ENCODE assay signal across 8 mouse cellular contexts in genomic region chr6:38534640-38535365, GRCm38 (mm10). TPM values are rescaled to one million over a fixed set of nuclear protein-coding genes. Genes with fewer than 3 reads are reported as not detected.
A peak's percentile ranks its signal among the peaks of the same experiment; 100 is the strongest.
DNase-seq lines count a peak whose midpoint lies in the region; ATAC-seq and TF ChIP-seq lines count a peak whose summit lies in the region.

No protein-coding gene starts in this region.

- H3K4me3 ChIP-seq in erythroblast, embryonic 14.5 days (replicated peaks) = peak overlapping the region; percentile 70
- peak overlapping the region; percentile 88 for H3K4me3 ChIP-seq in heart, embryonic 12.5 days
- peak overlapping the region; percentile 97 for H3K4me3 ChIP-seq in kidney, postnatal 0 days (replicated peaks; ENCODE audit: low read depth, low read length)
- peak overlapping the region; percentile 88 for H3K4me3 ChIP-seq in liver, adult 2 months (ENCODE audit: insufficient read depth, low read depth, low read length)

- no peaks in the 10 kb centered on the region for H3K27me3 ChIP-seq in erythroblast, embryonic 14.5 days (ENCODE audit: control insufficient read depth)
- no peaks in the 10 kb centered on the region for H3K27me3 ChIP-seq in heart, embryonic 12.5 days (replicated peaks)
- no peaks in the 10 kb centered on the region for H3K27me3 ChIP-seq in kidney, postnatal 0 days (ENCODE audit: insufficient read depth, low read length)
- no peaks in the 10 kb centered on the region for H3K27me3 ChIP-seq in liver, adult 2 months (ENCODE audit: control insufficient read depth, insufficient read depth, low read length)

- no peaks in the 10 kb centered on the region for H3K79me2 ChIP-seq in liver, adult 2 months (ENCODE audit: control insufficient read depth, insufficient read depth, low read length)

- ATAC-seq in heart, embryonic 12.5 days (ENCODE audit: insufficient number of reproducible peaks, low FRiP score) = peak; percentile 86
- peak; percentile 79 for ATAC-seq in kidney, postnatal 0 days (replicated peaks; ENCODE audit: low FRiP score, low read depth)
- ATAC-seq in monocyte, adult 5-6 weeks (replicated peaks; ENCODE audit: insufficient number of reproducible peaks, low FRiP score, low TSS enrichment, poor library complexity, severe bottlenecking) = peak; percentile 57

- WGBS in heart, embryonic 12.5 days = 0% methylated on average over 53 of the region's 53 CpGs
- under 1% methylated on average over 53 of the region's 53 CpGs for WGBS in kidney, postnatal 0 days
- under 1% methylated on average over 53 of the region's 53 CpGs for WGBS in liver, adult 2 months

- TF ChIP-seq CTCF in kidney, postnatal 0 days (IDR thresholded peaks at IDR 0.05; ENCODE audit: low read depth) = peak; percentile 96
- peak; percentile 91 for TF ChIP-seq CTCF in liver, adult 2 months (IDR thresholded peaks at IDR 0.05; ENCODE audit: low read depth, low read length)

- H3K27ac ChIP-seq in heart, embryonic 12.5 days (ENCODE audit: poor library complexity, severe bottlenecking) = peak overlapping the region; percentile 98
- peak overlapping the region; percentile 97 for H3K27ac ChIP-seq in kidney, postnatal 0 days
- H3K27ac ChIP-seq in liver, adult 2 months (replicated peaks; ENCODE audit: insufficient read depth, low read depth, low read length) = peak overlapping the region; percentile 93

- peak; percentile 54 for TF ChIP-seq POLR2A in liver, adult 2 months (IDR thresholded peaks at IDR 0.05; ENCODE audit: extremely low read depth, insufficient read depth, low read length)

- H3K9me3 ChIP-seq in erythroblast, embryonic 14.5 days (ENCODE audit: control insufficient read depth, low read length) = no peaks in the 10 kb centered on the region
- H3K9me3 ChIP-seq in heart, embryonic 12.5 days (replicated peaks) = no peaks in the 10 kb centered on the region
- no peaks in the 10 kb centered on the region for H3K9me3 ChIP-seq in kidney, postnatal 0 days (replicated peaks; ENCODE audit: low read length)

- H3K4me2 ChIP-seq in heart, embryonic 12.5 days = peak overlapping the region; percentile 83
- peak overlapping the region; percentile 57 for H3K4me2 ChIP-seq in kidney, postnatal 0 days (ENCODE audit: low read length)

- peaks cover 8% of the 10 kb centered on the region for H3K36me3 ChIP-seq in erythroblast, embryonic 14.5 days (ENCODE audit: control insufficient read depth)
- peaks cover 9% of the 10 kb centered on the region for H3K36me3 ChIP-seq in heart, embryonic 12.5 days
- peaks cover 3% of the 10 kb centered on the region; the same call in 1 of the 2 replicates for H3K36me3 ChIP-seq in kidney, postnatal 0 days (ENCODE audit: insufficient read depth, low read length)
- H3K36me3 ChIP-seq in liver, adult 2 months (ENCODE audit: control insufficient read depth, insufficient read depth, low read length) = peaks cover 2% of the 10 kb centered on the region; the same call in 1 of the 2 replicates

- H3K4me1 ChIP-seq in erythroblast, embryonic 14.5 days (ENCODE audit: control insufficient read depth) = peaks cover 35% of the 10 kb centered on the region
- H3K4me1 ChIP-seq in heart, embryonic 12.5 days (replicated peaks) = peaks cover 9% of the 10 kb centered on the region
- no peaks in the 10 kb centered on the region for H3K4me1 ChIP-seq in kidney, postnatal 0 days (replicated peaks; ENCODE audit: insufficient read depth, low read length)
- peaks cover 7% of the 10 kb centered on the region for H3K4me1 ChIP-seq in liver, adult 2 months (ENCODE audit: control insufficient read depth, insufficient read depth, low read length)

- peak overlapping the region; percentile 96 for H3K9ac ChIP-seq in heart, embryonic 12.5 days
- peak overlapping the region; percentile 95 for H3K9ac ChIP-seq in kidney, postnatal 0 days (ENCODE audit: low read depth, low read length)
- peak overlapping the region; percentile 95 for H3K9ac ChIP-seq in liver, adult 2 months (ENCODE audit: low read depth, low read length)

- peak; percentile 98 for DNase-seq in CD4-positive, CD25-positive, alpha-beta regulatory T cell, adult 2 months (ENCODE audit: low read depth, low spot score)
- peak; percentile 82 for DNase-seq in brain, embryonic 18.5 days (ENCODE audit: low read depth, low spot score)
- DNase-seq in kidney, postnatal 0 days (ENCODE audit: low spot score) = peak; percentile 96
- DNase-seq in liver, adult 2 months (ENCODE audit: extremely low read depth, low read depth, low spot score) = peak; percentile 75
- DNase-seq in spleen, postnatal 36 days (ENCODE audit: low spot score in 2 of 2) = peak; percentile 95 to 97

RNA-seq across cellular contexts. Expression of gene Fmc1, which starts 1.5 kb away (rescaled TPM):
- polyA plus RNA-seq in erythroblast, embryonic 14.5 days (2012) = 12.2 and 18.4 TPM in 2 replicates
- 202 and 217 TPM in 2 replicates for polyA plus RNA-seq in heart, embryonic 12.5 days (2016; fragmentation: Nextera tagmentation; extraction: Ambion mirVana)
- 260 and 288 TPM in 2 replicates for polyA plus RNA-seq in kidney, postnatal 0 days (2015; fragmentation: Nextera tagmentation; extraction: Ambion mirVana)
- total RNA-seq in liver, adult 2 months (2014; rRNA removed) = 63.7 and 93.6 TPM in 2 replicates
- 219 and 299 TPM in 2 replicates for polyA plus RNA-seq in liver, adult 2 months (2012; rRNA removed)
- 13.5 to 17.0 TPM (median 13.7 TPM) in 3 replicates for total RNA-seq in monocyte, adult 5-6 weeks (2017)

RNA-seq across cellular contexts. Expression of gene Luc7l2, which starts 16.3 kb away (rescaled TPM):
- polyA plus RNA-seq in erythroblast, embryonic 14.5 days (2012) = 10.0 and 12.5 TPM in 2 replicates
- 34.4 and 37.4 TPM in 2 replicates for polyA plus RNA-seq in heart, embryonic 12.5 days (2016; fragmentation: Nextera tagmentation; extraction: Ambion mirVana)
- 29.9 and 33.4 TPM in 2 replicates for polyA plus RNA-seq in kidney, postnatal 0 days (2015; fragmentation: Nextera tagmentation; extraction: Ambion mirVana)
- 96.2 and 128 TPM in 2 replicates for total RNA-seq in liver, adult 2 months (2014; rRNA removed)
- polyA plus RNA-seq in liver, adult 2 months (2012; rRNA removed) = 12.8 and 20.0 TPM in 2 replicates
- 295 to 500 TPM (median 307 TPM) in 3 replicates for total RNA-seq in monocyte, adult 5-6 weeks (2017)

Comparison
In these comparisons a context has a peak if more than half of its experiments do, and no peak if none do; other contexts are left out.
1. Peak in every context shown above with its lines: DNase-seq, ATAC-seq, H3K4me3 ChIP-seq and H3K27ac ChIP-seq.
2. RNA of gene Fmc1, which starts 1.5 kb away (polyA plus RNA-seq): 260 to 288 TPM in kidney, postnatal 0 days, 219 to 299 TPM in liver, adult 2 months and 202 to 217 TPM in heart, embryonic 12.5 days; 12.2 to 18.4 TPM in erythroblast, embryonic 14.5 days; every median in the first group is over 10 times any median in the second.